Mouse (Mus musculus) neural tube, embryonic 11.5 days (tissue): ENCODE data around the gene Rpe. TPM values are rescaled to one million over a fixed set of nuclear protein-coding genes. Genes with fewer than 3 reads are reported as not detected.
"Not testable (repeated sequence)": the region's sequence is repeated elsewhere in the genome, so short reads cannot be mapped to it uniquely, and the experiment has no call there.

Source experiments
- ATAC-seq: fragments of 200-750 bp; cut with Nextera tagmentation; 2 replicates; pipeline ENCODE4 v1.8.0; 2017; ENCODE audit warnings: moderate number of reproducible peaks, mild to moderate bottlenecking, moderate TSS enrichment, moderate library complexity; ENCODE audit not compliant: insufficient read depth, low FRiP score, low TSS enrichment
- DNase-seq: peaks from one replicate; pipeline ENCODE4 v3.0.0-alpha.2; 2015; ENCODE audit warnings: low spot score
- H3K27ac ChIP-seq: fragments of 300-500 bp; sonication (generic); 2 replicates; pipeline ENCODE4 v1.5.1; 2014; ENCODE audit warnings: low read depth, mild to moderate bottlenecking, low read length
- H3K27me3 ChIP-seq: fragments of 300-500 bp; sonication (generic); 2 replicates; pipeline ENCODE4 v1.6.1; 2014; ENCODE audit warnings: mild to moderate bottlenecking, low read length, mixed read lengths; ENCODE audit not compliant: control insufficient read depth, insufficient read depth
- H3K36me3 ChIP-seq: fragments of 300-500 bp; sonication (generic); 2 replicates; pipeline ENCODE4 v1.6.1; 2014; ENCODE audit warnings: mild to moderate bottlenecking, low read length, moderate library complexity, mixed read lengths; ENCODE audit not compliant: control insufficient read depth, insufficient read depth
- H3K4me1 ChIP-seq: fragments of 300-500 bp; sonication (generic); 2 replicates; pipeline ENCODE4 v1.6.1; 2014; ENCODE audit warnings: low read length, mixed read lengths; ENCODE audit not compliant: control insufficient read depth, insufficient read depth
- H3K4me2 ChIP-seq: fragments of 300-500 bp; sonication (generic); 2 replicates; pipeline ENCODE4 v1.6.1; 2014; ENCODE audit warnings: low read depth, mild to moderate bottlenecking, moderate library complexity
- H3K4me3 ChIP-seq: fragments of 300-500 bp; sonication (generic); 2 replicates; pipeline ENCODE4 v1.5.1; 2014; ENCODE audit warnings: low read depth, low read length
- H3K9ac ChIP-seq: fragments of 300-500 bp; sonication (generic); 2 replicates; pipeline ENCODE4 v1.6.1; 2014; ENCODE audit warnings: mild to moderate bottlenecking, low read length
- H3K9me3 ChIP-seq: fragments of 300-500 bp; sonication (generic); 2 replicates; pipeline ENCODE4 v1.6.1; 2016; ENCODE audit warnings: low read length; ENCODE audit not compliant: control insufficient read depth
- WGBS: fragments of 180-500 bp; shearing (Covaris S2); extraction: QIAGEN DNeasy Blood & Tissue Kit; methylation state at CpG from one replicate; pipeline ENCODE4 v1.1.7; 2014; 5-methylcytosine and 5-hydroxymethylcytosine counted together
- polyA plus RNA-seq: library from polyadenylated mRNA; unstranded; fragments of >200 nt; fragmentation: Nextera tagmentation; extraction: Ambion mirVana; gene quantifications from 2 replicates; pipeline ENCODE4 v1.2.1, GENCODE M21; 2014

Gene Rpe
- polyA plus RNA-seq, 1 experiment from 2014 or later, result 54.5 TPM

DNA sequence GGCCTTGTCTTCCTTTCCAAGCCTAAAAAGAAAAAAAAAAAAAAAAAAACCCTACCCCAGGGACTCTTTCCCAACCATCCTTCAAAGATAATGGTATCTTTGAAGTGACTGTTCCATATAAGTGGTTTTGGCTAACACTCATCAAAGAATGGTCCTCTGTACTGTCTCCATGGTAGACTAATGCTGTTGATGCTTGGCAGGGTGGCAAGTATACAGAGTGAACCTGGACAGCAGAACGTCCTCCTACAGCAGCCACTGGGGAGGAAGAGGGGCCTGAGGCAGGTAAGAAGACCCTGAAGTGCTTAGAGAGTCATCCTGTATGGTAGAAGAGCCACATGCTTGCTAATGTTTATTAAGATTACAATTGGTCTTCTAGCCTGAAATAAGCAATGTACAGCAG is 8.3 kb upstream of the Rpe start:
- H3K27ac ChIP-seq, result no peak overlapping the region
- H3K9ac ChIP-seq, result no peak overlapping the region
- no peak overlapping the region for H3K4me3 ChIP-seq
- DNase-seq (no peak), ATAC-seq (no peak)
- no peaks in the 10 kb centered on the region for H3K9me3 ChIP-seq
- WGBS, result 80% methylated on average over 1 of the region's 1 CpGs
- H3K36me3 ChIP-seq, result no peaks in the 10 kb centered on the region
- H3K4me2 ChIP-seq, result no peak overlapping the region
- no peaks in the 10 kb centered on the region for H3K27me3 ChIP-seq
- H3K4me1 ChIP-seq, result no peaks in the 10 kb centered on the region

GRCm38 (mm10) chr1:66692780-66693392 is 7.7 kb upstream of the Rpe start:
- no peaks in the 10 kb centered on the region for H3K4me1 ChIP-seq
- ATAC-seq (no peak), DNase-seq (no peak)
- no peak overlapping the region for H3K9ac ChIP-seq
- no peaks in the 10 kb centered on the region for H3K27me3 ChIP-seq
- no peak overlapping the region for H3K4me2 ChIP-seq
- H3K27ac ChIP-seq, result no peak overlapping the region
- WGBS, result 83% methylated on average over 8 of the region's 8 CpGs
- H3K4me3 ChIP-seq, result no peak overlapping the region
- no peaks in the 10 kb centered on the region for H3K9me3 ChIP-seq
- no peaks in the 10 kb centered on the region for H3K36me3 ChIP-seq

GRCm38 (mm10) chr1:66694266-66694665 is 6.4 kb upstream of the Rpe start:
- no peaks in the 10 kb centered on the region for H3K9me3 ChIP-seq
- H3K4me2 ChIP-seq, result no peak overlapping the region
- H3K36me3 ChIP-seq, result no peaks in the 10 kb centered on the region
- 79% methylated on average over 5 of the region's 5 CpGs for WGBS
- no peak overlapping the region for H3K27ac ChIP-seq
- ATAC-seq (no peak), DNase-seq (no peak)
- no peaks in the 10 kb centered on the region for H3K4me1 ChIP-seq
- H3K4me3 ChIP-seq, result no peak overlapping the region
- H3K27me3 ChIP-seq, result no peaks in the 10 kb centered on the region
- no peak overlapping the region for H3K9ac ChIP-seq

DNA sequence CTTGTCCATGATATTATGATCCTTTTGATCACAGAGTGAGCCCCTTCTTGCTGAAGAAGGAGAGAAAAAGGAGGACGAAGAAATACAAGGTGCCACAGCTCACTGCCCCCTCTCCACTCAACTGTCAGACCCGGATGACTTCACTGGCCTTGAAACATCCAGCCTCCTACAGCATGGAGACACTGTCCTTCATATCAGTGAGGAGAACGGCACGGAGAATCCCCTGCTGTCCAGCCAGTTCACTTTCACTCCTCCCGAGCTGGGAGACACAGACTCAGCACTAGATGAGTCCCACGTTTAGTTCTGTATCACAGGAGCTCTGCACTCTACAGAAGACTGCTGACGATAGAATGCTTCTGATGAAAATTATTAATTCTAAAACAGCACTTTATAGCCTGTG is 5.3 kb upstream of the Rpe start:
- ATAC-seq (no peak), DNase-seq (no peak)
- H3K4me2 ChIP-seq, result no peak overlapping the region
- no peak overlapping the region for H3K27ac ChIP-seq
- no peak overlapping the region for H3K4me3 ChIP-seq
- no peaks in the 10 kb centered on the region for H3K4me1 ChIP-seq
- 75% methylated on average over 7 of the region's 7 CpGs for WGBS
- H3K27me3 ChIP-seq, result no peaks in the 10 kb centered on the region
- no peaks in the 10 kb centered on the region for H3K9me3 ChIP-seq
- H3K36me3 ChIP-seq, result no peaks in the 10 kb centered on the region
- no peak overlapping the region for H3K9ac ChIP-seq

- WGBS, result 80% methylated on average over 10 of the region's 10 CpGs
- not testable (repeated sequence) for H3K9me3 ChIP-seq, H3K36me3 ChIP-seq, H3K4me3 ChIP-seq, ATAC-seq, H3K27me3 ChIP-seq, H3K4me2 ChIP-seq, H3K4me1 ChIP-seq, H3K27ac ChIP-seq, H3K9ac ChIP-seq, DNase-seq
Measured at GRCm38 (mm10) chr1:66699630-66700029, 1.0 kb upstream of the Rpe start.

GRCm38 (mm10) chr1:66700149-66700692 is 410 bp upstream of the Rpe start:
- peak; percentile 48; the same call in 1 of the 2 replicates for ATAC-seq
- Histone ChIP-seq H3K4me3 (peak overlapping the region; percentile 85), H3K9me3 (no peaks in the 10 kb centered on the region), H3K36me3 (no peaks in the 10 kb centered on the region), H3K9ac (no peak overlapping the region), H3K4me2 (peak overlapping the region; percentile 12; the same call in 1 of the 2 replicates), H3K27me3 (no peaks in the 10 kb centered on the region), H3K27ac (no peak overlapping the region), H3K4me1 (no peaks in the 10 kb centered on the region)
- 47% methylated on average over 5 of the region's 5 CpGs for WGBS
- no peak for DNase-seq

DNA sequence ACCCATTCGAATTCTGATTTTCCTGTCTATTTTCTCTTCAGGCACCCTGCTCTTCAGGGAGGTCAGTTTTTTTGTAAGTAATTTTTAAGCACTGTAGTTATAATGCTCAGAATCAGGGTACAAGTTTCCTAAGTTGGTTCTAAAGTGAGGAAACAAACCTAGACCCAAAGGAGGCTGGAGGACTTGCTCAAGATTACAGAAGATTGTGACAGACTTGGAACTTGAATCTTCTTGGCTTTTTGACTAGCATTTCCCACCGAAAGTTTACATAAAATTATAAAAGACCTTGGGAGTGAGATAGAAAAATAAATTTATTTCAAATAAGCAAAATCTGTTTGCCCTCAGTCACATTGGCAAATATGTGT is 927 bp downstream of the Rpe start:
- Histone ChIP-seq H3K27me3 (no peaks in the 10 kb centered on the region), H3K4me1 (no peaks in the 10 kb centered on the region), H3K9ac (peak overlapping the region; percentile 87), H3K36me3 (no peaks in the 10 kb centered on the region; the same call in 1 of the 2 replicates), H3K27ac (no peak overlapping the region), H3K9me3 (no peaks in the 10 kb centered on the region), H3K4me3 (peak overlapping the region; percentile 85), H3K4me2 (peak overlapping the region; percentile 49)
- ATAC-seq (no peak), DNase-seq (no peak)
- 40% methylated on average over 2 of the region's 2 CpGs for WGBS

- no peak overlapping the region for H3K27ac ChIP-seq
- H3K27me3 ChIP-seq, result no peaks in the 10 kb centered on the region
- ATAC-seq, result no peak
- no peak overlapping the region for H3K9ac ChIP-seq
- H3K36me3 ChIP-seq, result peaks cover 3% of the 10 kb centered on the region; the same call in 1 of the 2 replicates
- H3K4me3 ChIP-seq, result no peak overlapping the region
- H3K4me2 ChIP-seq, result no peak overlapping the region
- no peaks in the 10 kb centered on the region for H3K4me1 ChIP-seq
- 84% methylated on average over 4 of the region's 4 CpGs for WGBS
- no peak for DNase-seq
- no peaks in the 10 kb centered on the region for H3K9me3 ChIP-seq
Measured at GRCm38 (mm10) chr1:66702623-66703345, 2.2 kb downstream of the Rpe start.

DNA sequence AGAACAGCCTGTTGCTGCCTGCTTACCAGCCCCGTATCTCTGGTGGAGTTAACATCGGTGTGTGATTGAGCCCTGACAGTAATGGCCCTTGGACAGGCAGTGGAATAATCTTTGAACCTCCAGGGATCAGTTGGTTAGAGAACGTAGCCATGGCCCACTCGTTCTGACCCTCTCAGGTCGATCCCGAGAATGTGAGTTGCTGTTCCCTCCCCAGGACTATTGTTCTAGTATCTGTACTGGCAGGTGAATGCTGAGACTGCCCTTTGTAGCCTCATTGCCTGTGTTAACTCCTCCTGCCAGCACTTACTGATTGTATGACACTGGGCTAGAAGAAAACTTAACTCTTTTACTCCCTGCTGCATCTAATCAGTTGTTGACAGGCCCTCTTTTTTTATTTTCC is 3.9 kb downstream of the Rpe start:
- Histone ChIP-seq H3K27me3 (no peaks in the 10 kb centered on the region), H3K4me2 (no peak overlapping the region), H3K36me3 (peaks cover 3% of the 10 kb centered on the region; the same call in 1 of the 2 replicates), H3K9me3 (no peaks in the 10 kb centered on the region), H3K4me3 (no peak overlapping the region), H3K9ac (no peak overlapping the region), H3K4me1 (no peaks in the 10 kb centered on the region), H3K27ac (no peak overlapping the region)
- no peak for DNase-seq
- 53% methylated on average over 6 of the region's 6 CpGs for WGBS
- no peak for ATAC-seq
